Mouse (Mus musculus): ENCODE measurements at regions not wholly inside any gene's neighbourhood (a gene's known extent, or its start where the extent isn't known, plus 50 kb on each side); places are given as distances from the start of the nearest gene placed in this dataset.

- TF ChIP-seq CTCF (IDR thresholded peaks at IDR 0.05; ENCODE audit: low read depth): no peak
- TF ChIP-seq EP300 (IDR thresholded peaks at IDR 0.05; ENCODE audit: low read depth): no peak
Measured at GRCm38 (mm10) chr13:37526102-37526501, 181.1 kb downstream of the Ly86 start.
